Mouse (Mus musculus): ENCODE results near the gene Lrg1.

Lrg1 gene

DNA sequence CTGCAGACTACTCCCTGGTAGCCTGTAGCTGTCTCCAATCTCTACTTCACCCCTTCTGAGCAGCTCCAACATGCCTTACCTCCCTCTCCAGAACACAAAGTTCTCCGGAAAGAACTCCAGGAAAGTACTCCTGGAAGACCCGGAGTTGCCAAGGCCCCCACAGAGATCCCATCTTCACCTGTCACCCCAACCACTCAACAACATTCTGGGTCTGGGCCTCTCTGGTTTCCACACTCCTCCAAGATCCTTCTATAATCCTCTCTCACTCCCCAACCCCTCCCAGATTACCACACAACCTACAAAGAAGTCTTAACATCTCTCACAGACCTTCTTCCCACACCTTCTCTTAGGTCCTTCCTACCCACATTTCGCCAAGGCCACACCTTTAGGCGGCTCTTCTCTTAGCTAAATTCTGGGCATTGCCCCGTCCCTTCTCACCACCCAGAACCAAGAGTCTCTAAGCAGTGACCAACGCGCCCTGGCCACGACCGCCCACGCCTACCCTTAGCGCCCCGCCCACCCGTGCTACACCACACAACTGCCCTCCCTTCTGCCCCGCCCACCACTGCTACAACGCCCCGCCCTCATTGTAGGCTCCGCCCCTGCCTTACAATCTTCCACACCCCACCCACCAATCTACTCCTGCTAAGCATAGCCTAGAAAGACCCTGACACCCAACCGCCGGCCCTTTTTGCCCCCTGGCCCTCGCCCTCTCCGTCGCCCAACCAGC is 47.5 kb downstream of the Lrg1 start:
- peak; percentile 85 for DNase-seq (ENCODE audit: low spot score)

DNA sequence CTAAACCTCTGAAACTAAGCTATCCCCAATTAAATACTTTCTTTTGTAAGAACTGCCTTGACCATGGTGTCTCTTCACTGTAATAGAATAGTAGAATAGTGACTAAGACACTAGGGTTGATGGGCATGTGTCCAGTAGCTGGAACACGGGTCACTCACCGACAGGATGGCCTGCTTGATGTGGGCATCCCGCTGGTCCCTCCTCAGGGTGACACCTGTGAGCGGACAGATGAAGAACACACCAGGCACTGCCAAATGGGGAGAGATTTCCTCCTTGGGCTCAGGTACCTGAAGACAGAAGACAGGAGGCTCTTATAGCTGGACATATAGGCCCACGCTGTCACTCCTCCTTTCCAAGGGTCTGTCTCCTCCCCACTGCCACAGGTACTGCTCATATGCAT is 49.6 kb downstream of the Lrg1 start:
- DNase-seq (ENCODE audit: low spot score), result no peak

GRCm38 (mm10) chr17:56071126-56071525 is 50.7 kb downstream of the Lrg1 start:
- DNase-seq (ENCODE audit: low spot score), result no peak
